Mouse (Mus musculus): ENCODE measurements around the gene S100a1. TPM values are rescaled to one million over a fixed set of nuclear protein-coding genes. Genes with fewer than 3 reads are reported as not detected.

Gene S100a1
- polyA plus RNA-seq (2017; shearing (Covaris generic)), result 4.4 TPM

DNA sequence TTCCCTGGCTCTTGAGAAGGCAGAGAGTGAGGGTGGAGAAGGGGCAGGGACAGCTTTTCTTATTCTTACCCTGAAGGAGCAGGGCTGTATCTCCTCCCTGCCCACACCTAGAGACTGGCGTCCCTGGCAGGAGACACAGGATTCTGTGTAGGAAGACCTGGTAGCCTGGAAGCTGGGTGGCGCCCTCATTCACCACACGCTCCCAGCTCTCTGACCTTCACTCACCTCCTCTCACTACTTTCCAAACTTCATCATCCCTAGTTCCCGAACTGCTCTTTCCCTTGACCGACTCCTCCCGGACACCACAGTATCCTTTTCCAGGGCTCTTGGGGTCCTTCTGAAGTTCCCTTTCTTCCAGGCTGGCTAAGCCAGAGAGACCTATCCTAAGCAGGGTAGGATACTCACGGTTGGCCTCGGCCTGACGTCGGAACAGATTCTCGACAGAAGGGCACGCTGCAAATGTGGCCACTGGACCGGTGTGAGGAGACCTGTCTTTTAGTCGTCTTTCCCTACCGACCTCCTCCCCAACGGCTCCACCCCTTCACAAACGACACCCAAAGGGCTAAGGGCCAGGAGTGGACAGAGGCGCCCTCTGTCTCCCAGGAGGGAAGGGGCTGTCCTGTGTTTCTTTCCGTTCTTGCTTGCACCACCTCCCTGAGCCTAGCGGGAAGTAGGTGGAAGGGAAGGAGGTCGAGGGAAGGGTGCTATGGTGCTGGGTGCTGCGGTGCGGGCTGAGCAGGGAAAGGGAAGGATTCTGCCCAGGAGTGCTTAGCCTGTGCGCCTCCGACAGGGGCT lies at the start of gene S100a1, which contains the start of gene S100a13:
TSS of gene S100a1 (minus strand) at position 597 of the 795 bp plus-strand sequence.
TSS of gene S100a13 (plus strand) at position 640 of the 795 bp plus-strand sequence.

GRCm38 (mm10) chr3:90560008-90560628 lies 45.9 kb upstream of the S100a1 start, which contains the start of gene S100a3:
TSS of gene S100a3 (plus strand) at chr3:90560578.

GRCm38 (mm10) chr3:90537141-90537904 lies 23.1 kb upstream of the S100a1 start, which contains the start of gene S100a16:
TSS of gene S100a16 (plus strand) at chr3:90537254.

GRCm38 (mm10) chr3:90526580-90526979 lies 12.4 kb upstream of the S100a1 start, which contains the start of gene S100a14:
TSS of gene S100a14 (plus strand) at chr3:90526856.

GRCm38 (mm10) chr3:90508950-90509746 lies 5.0 kb downstream of the S100a1 start, which contains the start of gene Chtop:
TSS of gene Chtop (minus strand) at chr3:90509498.

DNA sequence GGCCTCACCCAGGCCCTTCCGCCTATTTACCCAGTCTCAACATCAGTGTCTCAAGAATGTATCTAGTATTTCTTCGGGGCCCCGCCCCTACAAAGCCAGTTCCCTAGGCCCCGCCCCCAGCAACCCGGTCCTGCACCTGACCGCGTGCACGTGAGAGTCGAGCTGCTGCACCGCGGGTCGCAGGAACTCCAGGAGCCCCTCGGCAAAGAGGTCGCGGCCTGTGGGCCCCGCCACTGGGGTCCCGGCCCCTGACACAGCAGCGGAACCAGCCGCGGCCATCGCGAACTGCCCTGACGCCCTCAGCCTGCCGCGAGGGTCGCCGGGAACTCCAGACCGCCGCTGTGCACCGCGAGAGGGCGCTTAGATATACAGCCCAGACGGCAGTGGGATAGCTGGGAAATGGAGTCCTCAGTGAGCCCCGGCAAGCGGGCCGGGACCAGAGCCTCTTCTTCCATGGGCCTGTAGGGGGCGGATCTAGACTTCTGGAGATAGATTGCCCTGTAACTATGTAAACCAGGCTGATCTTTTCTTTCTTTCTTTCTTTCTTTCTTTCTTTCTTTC lies 23.4 kb downstream of the S100a1 start, which contains the start of gene Snapin:
TSS of gene Snapin (minus strand) at position 338 of the 561 bp plus-strand sequence.

DNA sequence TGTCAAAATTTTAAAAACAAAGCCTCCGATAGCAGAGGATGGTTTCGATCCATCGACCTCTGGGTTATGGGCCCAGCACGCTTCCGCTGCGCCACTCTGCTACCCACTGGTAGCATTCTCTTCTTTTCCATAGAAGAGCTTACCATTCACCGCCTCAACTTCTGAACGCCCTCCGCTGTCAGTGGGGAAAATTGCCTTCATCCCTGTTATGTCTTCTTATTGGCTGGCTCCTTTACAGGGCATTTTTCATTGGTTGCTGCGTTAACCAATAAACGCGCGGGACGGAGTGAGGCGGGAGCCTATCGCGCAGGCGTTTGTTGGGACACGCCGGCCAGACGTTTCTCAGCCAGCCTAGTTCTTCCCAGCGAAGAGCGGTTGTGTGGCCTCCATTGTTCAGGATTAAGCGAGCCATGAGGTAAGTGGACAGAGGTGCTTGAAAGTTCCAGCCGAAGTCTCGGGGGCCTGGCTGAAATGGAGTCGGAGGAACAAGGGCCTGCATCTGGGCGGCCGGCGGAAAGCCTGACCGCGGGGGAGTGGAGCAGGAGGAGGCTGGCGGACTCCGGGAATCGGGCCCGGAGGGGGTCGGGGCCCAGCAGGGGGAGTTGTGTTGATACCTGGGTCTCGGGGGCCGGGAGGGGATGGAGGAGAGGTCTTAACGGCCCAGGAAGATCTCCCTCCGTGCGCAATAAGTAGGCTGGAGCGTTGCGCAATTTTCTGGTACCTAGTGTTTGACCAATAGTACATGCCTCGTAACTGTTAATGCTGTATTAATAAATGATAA lies 38.2 kb downstream of the S100a1 start, which contains the start of gene Ilf2:
TSS of gene Ilf2 (plus strand) at position 296 of the 781 bp plus-strand sequence.

DNA sequence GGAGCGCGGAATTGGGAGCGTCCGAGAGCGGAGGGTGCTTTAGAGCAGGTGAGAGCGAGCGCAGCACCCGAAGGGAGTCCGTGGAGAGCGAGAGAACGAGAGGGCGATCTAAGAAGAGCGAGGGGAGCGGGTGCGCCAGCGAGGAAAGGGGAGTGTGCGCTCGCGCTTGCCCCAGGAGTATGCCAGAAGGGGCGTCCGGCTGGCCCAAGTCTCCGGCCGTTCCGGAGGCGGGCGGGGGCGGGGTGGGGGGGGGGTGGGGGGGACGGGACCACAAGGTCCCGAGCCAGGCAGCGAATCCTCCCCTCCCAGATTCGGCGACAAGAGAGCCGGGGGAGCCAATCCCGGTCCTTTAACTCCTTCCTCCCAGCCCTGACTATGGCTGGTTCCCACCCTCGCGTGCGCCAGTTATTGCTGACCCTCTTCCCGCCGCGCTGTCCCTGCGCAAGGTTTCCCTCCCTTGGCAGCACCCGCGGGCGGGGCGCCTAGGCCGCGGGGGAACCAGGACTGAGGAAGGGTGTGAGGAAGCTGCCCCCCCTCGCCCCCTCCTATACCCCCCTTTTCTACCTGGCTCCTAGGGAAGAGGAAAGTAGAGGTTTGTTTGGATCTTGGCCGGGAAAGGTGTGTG lies 48.4 kb downstream of the S100a1 start, which contains the start of gene Npr1:
TSS of gene Npr1 (minus strand) at position 181 of the 625 bp plus-strand sequence.

Other genes with a start within 250 kb of the S100a1 start
- 58.5 TPM for gene Dennd4b, start 249.2 kb downstream of the S100a1 start, polyA plus RNA-seq (2017; shearing (Covaris generic))
- 12.7 TPM for gene Gatad2b, start 221.2 kb downstream of the S100a1 start, polyA plus RNA-seq (2017; shearing (Covaris generic))
- gene Slc27a3, start 124.5 kb downstream of the S100a1 start, polyA plus RNA-seq (2017; shearing (Covaris generic)), result 0.27 TPM
- gene Ints3, start 80.8 kb downstream of the S100a1 start, polyA plus RNA-seq (2017; shearing (Covaris generic)), result 47.0 TPM
- gene Npr1, start 48.5 kb downstream of the S100a1 start, polyA plus RNA-seq (2017; shearing (Covaris generic)), result not detected
- gene Ilf2, start 38.3 kb downstream of the S100a1 start, polyA plus RNA-seq (2017; shearing (Covaris generic)), result 104 TPM
- 93.0 TPM for gene Snapin, start 23.4 kb downstream of the S100a1 start, polyA plus RNA-seq (2017; shearing (Covaris generic))
- gene Chtop, start 4.9 kb downstream of the S100a1 start, polyA plus RNA-seq (2017; shearing (Covaris generic)), result 212 TPM
- 181 TPM for gene S100a13, start within 50 bp of the S100a1 start, polyA plus RNA-seq (2017; shearing (Covaris generic))
- 0.40 TPM for gene S100a14, start 12.5 kb upstream of the S100a1 start, polyA plus RNA-seq (2017; shearing (Covaris generic))
- gene S100a16, start 22.9 kb upstream of the S100a1 start, polyA plus RNA-seq (2017; shearing (Covaris generic)), result 0.32 TPM
- 1.6 TPM for gene S100a3, start 46.2 kb upstream of the S100a1 start, polyA plus RNA-seq (2017; shearing (Covaris generic))
- gene S100a2, start 75.9 kb upstream of the S100a1 start, polyA plus RNA-seq (2017; shearing (Covaris generic)), result 1.7 TPM
- gene Gm42674, start 87.5 kb upstream of the S100a1 start, polyA plus RNA-seq (2017; shearing (Covaris generic)), result not detected
- 415 TPM for gene S100a4, start 89.4 kb upstream of the S100a1 start, polyA plus RNA-seq (2017; shearing (Covaris generic))
- not detected for gene S100a5, start 94.1 kb upstream of the S100a1 start, polyA plus RNA-seq (2017; shearing (Covaris generic))
- 481 TPM for gene S100a6, start 98.5 kb upstream of the S100a1 start, polyA plus RNA-seq (2017; shearing (Covaris generic))
- gene S100a7a, start 139.6 kb upstream of the S100a1 start, polyA plus RNA-seq (2017; shearing (Covaris generic)), result 0.28 TPM
- not detected for gene S100a8, start 154.6 kb upstream of the S100a1 start, polyA plus RNA-seq (2017; shearing (Covaris generic))
- gene S100a9, start 181.3 kb upstream of the S100a1 start, polyA plus RNA-seq (2017; shearing (Covaris generic)), result 0.57 TPM
- not detected for gene Pglyrp4, start 212.5 kb upstream of the S100a1 start, polyA plus RNA-seq (2017; shearing (Covaris generic))